Mouse (Mus musculus): Measurements from ENCODE around the gene Tas2r115.
"Not testable (repeated sequence)": the region's sequence is repeated elsewhere in the genome, so short reads cannot be mapped to it uniquely, and the experiment has no call there.

- TF ChIP-seq FLI1 (IDR thresholded peaks at IDR 0.05; ENCODE audit: low read length); GATA1 (IDR thresholded peaks at IDR 0.05; ENCODE audit: borderline replicate concordance, low read length): not testable (repeated sequence)
Observed at GRCm38 (mm10) chr6:132691596-132691995, 46.2 kb downstream of the Tas2r115 start.

All from megakaryocyte, embryonic 14.5 days (primary cell).